Mouse (Mus musculus): ENCODE measurements around the gene Hid1. TPM values are rescaled to one million over a fixed set of nuclear protein-coding genes. Genes with fewer than 3 reads are reported as not detected.

The Hid1 gene
- polyA plus RNA-seq (2015; fragmentation: Nextera tagmentation; extraction: Ambion mirVana), result 37.5 and 42.7 TPM in 2 replicates

- Histone ChIP-seq H3K4me2 (replicated peaks; ENCODE audit: low read depth) (peak within 1 kb of the TSS; percentile 80), H3K36me3 (ENCODE audit: control insufficient read depth, insufficient read depth, low read length) (no peaks in the 10 kb centered on the region), H3K9ac (ENCODE audit: low read length) (peak within 1 kb of the TSS; percentile 64), H3K9me3 (ENCODE audit: control insufficient read depth, low read length) (no peaks in the 10 kb centered on the region), H3K4me3 (ENCODE audit: low read depth, low read length) (peak within 1 kb of the TSS; percentile 56), H3K4me1 (replicated peaks; ENCODE audit: control insufficient read depth, insufficient read depth) (no peaks in the 10 kb centered on the region), H3K27me3 (ENCODE audit: control insufficient read depth, insufficient read depth, low read length) (no peaks in the 10 kb centered on the region; the same call in 1 of the 2 replicates), H3K27ac (replicated peaks) (peak within 1 kb of the TSS; percentile 75)
- TF ChIP-seq EP300 (optimal IDR thresholded peaks at IDR 0.05), result no peak
- no peak for TF ChIP-seq CTCF (IDR thresholded peaks at IDR 0.05; ENCODE audit: low read depth)
- ATAC-seq (ENCODE audit: low FRiP score, low TSS enrichment) (peak; percentile 81), DNase-seq (ENCODE audit: low spot score) (peak; percentile 94)
- under 1% methylated on average over 37 of the region's 39 CpGs for WGBS
Measured at GRCm38 (mm10) chr11:115367395-115367944, at the start of gene Hid1. Gene Hid1 (minus strand): TSS chr11:115367756.

DNA sequence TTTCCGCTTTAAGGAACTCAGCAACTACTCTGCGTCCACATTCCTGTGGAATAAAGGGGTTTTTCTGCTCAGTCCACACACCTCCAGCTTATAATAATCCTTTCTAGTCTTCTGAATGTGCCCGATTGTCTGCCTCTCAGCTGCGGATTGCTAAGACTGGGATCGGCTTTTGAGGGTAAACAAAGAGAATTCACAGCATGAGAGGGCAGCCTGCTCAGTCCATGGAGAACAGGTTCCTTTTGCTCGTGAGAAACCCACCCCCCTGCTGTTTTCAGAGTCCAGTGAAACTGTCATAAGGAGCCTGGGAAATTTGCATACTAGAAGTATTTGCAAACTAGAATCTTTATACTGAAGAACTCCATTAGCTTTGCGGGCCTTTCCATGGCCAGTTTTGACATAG is 42.0 kb upstream of the Hid1 start:
- H3K27ac ChIP-seq (replicated peaks), result no peak overlapping the region

DNA sequence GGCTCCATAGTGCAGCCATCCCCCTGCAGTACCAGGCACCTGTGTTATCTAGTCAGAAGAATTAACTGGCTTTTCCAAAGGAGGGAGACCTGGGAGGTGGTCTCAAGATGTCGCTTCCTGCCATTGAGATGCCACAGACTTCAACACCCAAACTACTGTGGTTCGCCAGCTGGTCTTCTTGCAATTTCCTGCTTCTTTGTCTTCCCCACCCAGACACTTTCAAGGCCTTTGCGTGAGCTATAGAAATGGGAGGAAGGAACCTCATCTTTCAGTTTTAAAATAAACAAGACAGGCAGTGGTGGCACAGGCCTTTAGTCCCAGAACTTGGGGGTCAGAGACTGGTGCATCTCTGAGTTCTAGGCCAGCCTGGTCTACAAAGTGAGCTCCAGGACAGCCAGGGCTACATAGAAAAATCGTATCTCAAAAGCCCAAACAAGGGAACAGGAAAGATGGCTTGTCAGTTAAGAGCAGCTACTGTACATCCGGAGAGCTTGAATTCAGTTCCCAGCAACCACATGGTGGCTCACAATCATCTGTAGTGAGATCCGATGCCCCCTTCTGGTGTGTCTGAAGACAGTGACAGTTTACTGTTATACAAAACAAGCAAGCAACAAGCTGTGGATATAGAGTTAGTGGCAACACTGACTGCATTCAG is 40.8 kb upstream of the Hid1 start:
- ATAC-seq (ENCODE audit: low FRiP score, low TSS enrichment) (no peak), DNase-seq (ENCODE audit: low spot score) (no peak)
- Histone ChIP-seq H3K27me3 (ENCODE audit: control insufficient read depth, insufficient read depth, low read length) (no peaks in the 10 kb centered on the region), H3K4me1 (replicated peaks; ENCODE audit: control insufficient read depth, insufficient read depth) (0 out of 2 replicates have a peak, but pooled peaks cover 3% of the 10 kb centered on the region), H3K36me3 (ENCODE audit: control insufficient read depth, insufficient read depth, low read length) (no peaks in the 10 kb centered on the region), H3K9me3 (ENCODE audit: control insufficient read depth, low read length) (no peaks in the 10 kb centered on the region), H3K4me2 (replicated peaks; ENCODE audit: low read depth) (no peak overlapping the region), H3K4me3 (ENCODE audit: low read depth, low read length) (no peak overlapping the region), H3K9ac (ENCODE audit: low read length) (no peak overlapping the region), H3K27ac (replicated peaks) (no peak overlapping the region)
- 81% methylated on average over 6 of the region's 6 CpGs for WGBS
- peak; percentile 25; the same call in 1 of the 2 replicates for TF ChIP-seq CTCF (IDR thresholded peaks at IDR 0.05; ENCODE audit: low read depth)
- no peak for TF ChIP-seq EP300 (optimal IDR thresholded peaks at IDR 0.05)

More for the DNA sequence above, 42.0 kb upstream of the Hid1 start:
- H3K36me3 ChIP-seq (ENCODE audit: control insufficient read depth, insufficient read depth, low read length), result no peaks in the 10 kb centered on the region
- no peak overlapping the region for H3K4me3 ChIP-seq (ENCODE audit: low read depth, low read length)
- no peaks in the 10 kb centered on the region for H3K4me1 ChIP-seq (replicated peaks; ENCODE audit: control insufficient read depth, insufficient read depth)
- WGBS, result 70% methylated on average over 7 of the region's 7 CpGs
- no peak overlapping the region for H3K9ac ChIP-seq (ENCODE audit: low read length)
- no peak overlapping the region for H3K4me2 ChIP-seq (replicated peaks; ENCODE audit: low read depth)
- ATAC-seq (ENCODE audit: low FRiP score, low TSS enrichment) (no peak), DNase-seq (ENCODE audit: low spot score) (no peak)
- no peak for TF ChIP-seq EP300 (optimal IDR thresholded peaks at IDR 0.05)
- no peak for TF ChIP-seq CTCF (IDR thresholded peaks at IDR 0.05; ENCODE audit: low read depth)
- H3K9me3 ChIP-seq (ENCODE audit: control insufficient read depth, low read length), result no peaks in the 10 kb centered on the region
- no peaks in the 10 kb centered on the region for H3K27me3 ChIP-seq (ENCODE audit: control insufficient read depth, insufficient read depth, low read length)

DNA sequence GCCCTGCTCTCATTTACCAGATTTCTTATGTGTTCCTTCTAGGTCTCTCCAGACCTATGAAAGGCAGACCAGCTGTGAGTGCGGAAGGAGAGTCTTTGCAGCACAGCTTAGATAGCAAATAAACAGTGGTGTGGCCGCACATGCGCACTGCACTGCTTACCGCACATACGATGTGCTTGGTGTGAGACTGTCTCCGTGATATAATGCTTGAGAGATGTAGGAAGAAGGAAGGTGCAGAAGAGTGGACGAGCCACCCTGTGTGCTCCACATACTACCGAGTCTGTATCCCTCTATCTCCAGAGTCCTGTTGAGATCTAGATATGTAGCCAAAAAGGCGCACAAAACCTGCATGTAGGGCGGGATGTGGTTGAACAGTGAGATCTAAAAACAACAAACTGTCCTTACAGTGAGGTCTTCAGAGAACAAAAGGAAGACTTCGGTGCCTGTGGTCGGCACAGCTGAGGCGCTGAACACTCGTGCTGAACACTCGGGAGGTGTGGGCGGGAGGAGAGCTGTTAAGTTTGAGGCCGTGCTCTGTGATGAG is 39.4 kb upstream of the Hid1 start:
- H3K36me3 ChIP-seq (ENCODE audit: control insufficient read depth, insufficient read depth, low read length), result no peaks in the 10 kb centered on the region
- TF ChIP-seq EP300 (optimal IDR thresholded peaks at IDR 0.05), result no peak
- no peak for TF ChIP-seq CTCF (IDR thresholded peaks at IDR 0.05; ENCODE audit: low read depth)
- H3K4me2 ChIP-seq (replicated peaks; ENCODE audit: low read depth), result no peak overlapping the region
- H3K9me3 ChIP-seq (ENCODE audit: control insufficient read depth, low read length), result no peaks in the 10 kb centered on the region
- ATAC-seq (ENCODE audit: low FRiP score, low TSS enrichment) (no peak), DNase-seq (ENCODE audit: low spot score) (no peak)
- no peak overlapping the region for H3K4me3 ChIP-seq (ENCODE audit: low read depth, low read length)
- 0 out of 2 replicates have a peak, but pooled peaks cover 3% of the 10 kb centered on the region for H3K4me1 ChIP-seq (replicated peaks; ENCODE audit: control insufficient read depth, insufficient read depth)
- 93% methylated on average over 17 of the region's 17 CpGs for WGBS
- H3K27ac ChIP-seq (replicated peaks), result no peak overlapping the region
- H3K9ac ChIP-seq (ENCODE audit: low read length), result no peak overlapping the region
- H3K27me3 ChIP-seq (ENCODE audit: control insufficient read depth, insufficient read depth, low read length), result no peaks in the 10 kb centered on the region

GRCm38 (mm10) chr11:115405723-115406122 is 38.2 kb upstream of the Hid1 start:
- 0 out of 2 replicates have a peak, but pooled peaks cover 3% of the 10 kb centered on the region for H3K4me1 ChIP-seq (replicated peaks; ENCODE audit: control insufficient read depth, insufficient read depth)
- DNase-seq (ENCODE audit: low spot score) (no peak), ATAC-seq (ENCODE audit: low FRiP score, low TSS enrichment) (no peak)
- no peaks in the 10 kb centered on the region for H3K9me3 ChIP-seq (ENCODE audit: control insufficient read depth, low read length)
- H3K27me3 ChIP-seq (ENCODE audit: control insufficient read depth, insufficient read depth, low read length), result no peaks in the 10 kb centered on the region
- no peak overlapping the region for H3K4me3 ChIP-seq (ENCODE audit: low read depth, low read length)
- TF ChIP-seq EP300 (optimal IDR thresholded peaks at IDR 0.05) (no peak), CTCF (IDR thresholded peaks at IDR 0.05; ENCODE audit: low read depth) (no peak)
- 94% methylated on average over 6 of the region's 6 CpGs for WGBS
- no peak overlapping the region for H3K9ac ChIP-seq (ENCODE audit: low read length)
- no peak overlapping the region for H3K27ac ChIP-seq (replicated peaks)
- no peak overlapping the region for H3K4me2 ChIP-seq (replicated peaks; ENCODE audit: low read depth)
- no peaks in the 10 kb centered on the region for H3K36me3 ChIP-seq (ENCODE audit: control insufficient read depth, insufficient read depth, low read length)

Measured in stomach, postnatal 0 days (tissue).